Mouse (Mus musculus) spleen, postnatal 14 days (tissue): ENCODE measurements at regions not wholly inside any gene's neighbourhood (a gene's known extent, or its start where the extent isn't known, plus 50 kb on each side); places are given as distances from the start of the nearest gene placed in this dataset.
A peak's percentile ranks its signal among the peaks of the same experiment; 100 is the strongest.

Source experiments
- DNase-seq, 2 experiments: peaks; one replicate each; pipeline ENCODE4 v3.0.0; 2021 to 2022; ENCODE audit warnings: low spot score in 2 of 2

GRCm38 (mm10) chr4:9034280-9034679 is 795.4 kb upstream of the Car8 start:
- no peak for DNase-seq

- DNase-seq: no peak
Measured at GRCm38 (mm10) chr4:9033106-9033642, 794.3 kb upstream of the Car8 start.

- no peak for DNase-seq
Measured at GRCm38 (mm10) chr4:9031634-9032033, 792.8 kb upstream of the Car8 start.

GRCm38 (mm10) chr4:9028946-9029345 is 790.1 kb upstream of the Car8 start:
- no peak for DNase-seq

GRCm38 (mm10) chr4:9028475-9028874 is 789.6 kb upstream of the Car8 start:
- DNase-seq: no peak

GRCm38 (mm10) chr4:9027798-9028404 is 789.1 kb upstream of the Car8 start:
- peak; percentile 62 to 79 for DNase-seq

GRCm38 (mm10) chr4:9027383-9027782 is 788.5 kb upstream of the Car8 start:
- DNase-seq: no peak

- DNase-seq: no peak
Measured at GRCm38 (mm10) chr4:9026841-9027240, 788.0 kb upstream of the Car8 start.

GRCm38 (mm10) chr4:9025821-9026470 is 787.1 kb upstream of the Car8 start:
- DNase-seq: no peak

GRCm38 (mm10) chr4:9024216-9024925 is 785.5 kb upstream of the Car8 start:
- no peak for DNase-seq

GRCm38 (mm10) chr4:9019241-9020110 is 780.6 kb upstream of the Car8 start:
- DNase-seq: no peak

- DNase-seq: no peak
Measured at GRCm38 (mm10) chr4:9018236-9018635, 779.4 kb upstream of the Car8 start.

GRCm38 (mm10) chr4:9016504-9017040 is 777.7 kb upstream of the Car8 start:
- no peak for DNase-seq

GRCm38 (mm10) chr4:9015528-9016503 is 777.0 kb upstream of the Car8 start:
- DNase-seq: no peak

GRCm38 (mm10) chr4:9014986-9015385 is 776.1 kb upstream of the Car8 start:
- DNase-seq: no peak

- DNase-seq: no peak
Measured at GRCm38 (mm10) chr4:9012787-9013186, 773.9 kb upstream of the Car8 start.

- DNase-seq: no peak
Measured at GRCm38 (mm10) chr4:9011952-9012351, 773.1 kb upstream of the Car8 start.

- no peak for DNase-seq
Measured at GRCm38 (mm10) chr4:9011129-9011518, 772.3 kb upstream of the Car8 start.

GRCm38 (mm10) chr4:9010381-9011128 is 771.7 kb upstream of the Car8 start:
- DNase-seq: no peak

GRCm38 (mm10) chr4:9009656-9010055 is 770.8 kb upstream of the Car8 start:
- DNase-seq: no peak
